In genomic region chrX:153499294-153500046, GRCm38 (mm10) we compare ENCODE assay signal across 9 mouse cellular contexts. TPM values are rescaled to one million over a fixed set of nuclear protein-coding genes. Genes with fewer than 3 reads are reported as not detected.
A peak's percentile ranks its signal among the peaks of the same experiment; 100 is the strongest.
DNase-seq lines count a peak whose midpoint lies in the region; ATAC-seq and TF ChIP-seq lines count a peak whose summit lies in the region.
"Had no signal": no experiment of that assay in that cellular context is flagged by ENCODE, and none has a peak within 500 bp of the region (broad histone marks: within the 10 kb centered on the region; RNA-seq: fewer than 3 reads in every experiment).

No protein-coding gene starts in this region.

- H3K27me3 ChIP-seq in kidney, embryonic 15.5 days, result no peaks in the 10 kb centered on the region
- no peaks in the 10 kb centered on the region for H3K27me3 ChIP-seq in liver, embryonic 15.5 days

- ATAC-seq in kidney, embryonic 15.5 days (replicated peaks; ENCODE audit: low FRiP score), result no peak
- no peak for ATAC-seq in liver, embryonic 15.5 days (ENCODE audit: insufficient read depth)
- no peak for ATAC-seq in megakaryocyte progenitor cell, adult 5-6 weeks (replicated peaks; ENCODE audit: poor library complexity)

- TF ChIP-seq POLR2A in lung, adult 2 months (IDR thresholded peaks at IDR 0.05; ENCODE audit: borderline replicate concordance, extremely low read depth, low read depth, low read length), result no peak

- H3K27ac ChIP-seq in kidney, embryonic 15.5 days, result 0 out of 2 replicates have a peak overlapping the region, but pooled peaks have one; percentile 96
- H3K27ac ChIP-seq in liver, embryonic 15.5 days (replicated peaks), result no peak overlapping the region

- peaks cover 3% of the 10 kb centered on the region; the same call in 1 of the 2 replicates for H3K4me1 ChIP-seq in lung, adult 2 months (ENCODE audit: control insufficient read depth, insufficient read depth, low read length)
- H3K4me1 ChIP-seq in kidney, embryonic 15.5 days, result no peaks in the 10 kb centered on the region
- peaks cover 16% of the 10 kb centered on the region for H3K4me1 ChIP-seq in liver, embryonic 15.5 days (replicated peaks)

- no peaks in the 10 kb centered on the region for H3K9me3 ChIP-seq in kidney, embryonic 15.5 days (replicated peaks)
- H3K9me3 ChIP-seq in liver, embryonic 15.5 days (replicated peaks), result no peaks in the 10 kb centered on the region

- TF ChIP-seq CTCF in lung, adult 2 months (IDR thresholded peaks at IDR 0.05; ENCODE audit: insufficient read depth, low read length), result no peak

- no peaks in the 10 kb centered on the region for H3K36me3 ChIP-seq in kidney, embryonic 15.5 days
- H3K36me3 ChIP-seq in liver, embryonic 15.5 days (replicated peaks), result no peaks in the 10 kb centered on the region

- 50% methylated on average over 32 of the region's 32 CpGs for WGBS in lung, adult 2 months
- 26% methylated on average over 32 of the region's 32 CpGs for WGBS in kidney, embryonic 15.5 days
- 46% methylated on average over 32 of the region's 32 CpGs for WGBS in liver, embryonic 15.5 days (ENCODE audit: insufficient replicate concordance)

- H3K4me3 ChIP-seq in lung, adult 2 months (replicated peaks; ENCODE audit: extremely low read depth, low read depth, low read length), result peak overlapping the region; percentile 15
- peak overlapping the region; percentile 63 for H3K4me3 ChIP-seq in kidney, embryonic 15.5 days (replicated peaks)
- peak overlapping the region; percentile 67 for H3K4me3 ChIP-seq in liver, embryonic 15.5 days (replicated peaks)

- DNase-seq in lung, adult 2 months, result no peak
- no peak for DNase-seq in lung, adult 18-20 months
- peak; percentile 40 for DNase-seq in cerebellum, adult 11-12 months
- peak; percentile 8 to 9 for DNase-seq in frontal cortex, postnatal 14 days (ENCODE audit: low spot score in 2 of 2)
- peak; percentile 8 for DNase-seq in right cerebral cortex, postnatal 14 days

- H3K4me2 ChIP-seq in kidney, embryonic 15.5 days, result peak overlapping the region; percentile 70
- H3K4me2 ChIP-seq in liver, embryonic 15.5 days, result peak overlapping the region; percentile 79

- H3K9ac ChIP-seq in kidney, embryonic 15.5 days, result peak overlapping the region; percentile 70
- no peak overlapping the region for H3K9ac ChIP-seq in liver, embryonic 15.5 days

RNA-seq across cellular contexts. Expression of gene Ubqln2, which starts 1.4 kb away (rescaled TPM):
- polyA plus RNA-seq in lung, adult 2 months (2012; rRNA removed), result 34.1 and 39.1 TPM in 2 replicates
- polyA plus RNA-seq in kidney, embryonic 15.5 days (2015; fragmentation: Nextera tagmentation; extraction: Ambion mirVana), result 22.0 and 22.7 TPM in 2 replicates
- 3.1 and 3.6 TPM in 2 replicates for polyA plus RNA-seq in liver, embryonic 15.5 days (2015; fragmentation: Nextera tagmentation; extraction: Ambion mirVana)
- total RNA-seq in megakaryocyte progenitor cell, adult 5-6 weeks (2015), result 46.2 and 48.8 TPM in 2 replicates
- total RNA-seq in megakaryocyte progenitor cell, adult 5-6 weeks (2017), result 4.2 and 6.4 TPM in 2 replicates

RNA-seq across cellular contexts. Expression of gene Cypt3, which starts 58.9 kb away (rescaled TPM):
- not detected in 2 replicates for polyA plus RNA-seq in lung, adult 2 months (2012; rRNA removed)
- polyA plus RNA-seq in kidney, embryonic 15.5 days (2015; fragmentation: Nextera tagmentation; extraction: Ambion mirVana), result not detected in 2 replicates
- polyA plus RNA-seq in liver, embryonic 15.5 days (2015; fragmentation: Nextera tagmentation; extraction: Ambion mirVana), result not detected in 2 replicates
- not detected in 2 replicates for total RNA-seq in megakaryocyte progenitor cell, adult 5-6 weeks (2015)
- total RNA-seq in megakaryocyte progenitor cell, adult 5-6 weeks (2017), result not detected in 2 replicates
- total RNA-seq: adrenal gland, postnatal 36 days had no signal

Comparison
In these comparisons a context has a peak if more than half of its experiments do, and no peak if none do; other contexts are left out.
1. DNase-seq: peak in cerebellum, adult 11-12 months (single experiment), frontal cortex, postnatal 14 days (2 of 2) and right cerebral cortex, postnatal 14 days (single experiment); none in lung, adult 2 months (single experiment) and lung, adult 18-20 months (0 of 2).
2. H3K4me3 ChIP-seq: peak in every context shown above with its lines; median percentile 67 in liver, embryonic 15.5 days; 63 in kidney, embryonic 15.5 days; 15 in lung, adult 2 months.